Mouse (Mus musculus): ENCODE results near the gene Snca. TPM values are rescaled to one million over a fixed set of nuclear protein-coding genes. Genes with fewer than 3 reads are reported as not detected.

Gene Snca
- polyA plus RNA-seq, 1 experiment = 0.51 TPM

GRCm38 (mm10) chr6:60819272-60819671 lies 10.4 kb downstream of the Snca start:
- Histone ChIP-seq H3K4me1 (ENCODE audit: control insufficient read depth, insufficient read depth, insufficient read length, low read length) (no peaks in the 10 kb centered on the region), H3K4me3 (ENCODE audit: low read depth, low read length) (no peak overlapping the region), H3K27ac (ENCODE audit: insufficient read depth, low read depth, low read length) (no peak overlapping the region), H3K27me3 (ENCODE audit: control insufficient read depth, insufficient read depth, low read length) (no peaks in the 10 kb centered on the region), H3K36me3 (ENCODE audit: control insufficient read depth, insufficient read depth, low read length) (no peaks in the 10 kb centered on the region)
- 87% methylated on average over 1 of the region's 1 CpGs for WGBS
- no peak for TF ChIP-seq CTCF (IDR thresholded peaks at IDR 0.05; ENCODE audit: extremely low read depth, insufficient read length, insufficient replicate concordance, low read depth, low read length)
- TF ChIP-seq POLR2A (IDR thresholded peaks at IDR 0.05; ENCODE audit: low read depth, low read length) = no peak

DNA sequence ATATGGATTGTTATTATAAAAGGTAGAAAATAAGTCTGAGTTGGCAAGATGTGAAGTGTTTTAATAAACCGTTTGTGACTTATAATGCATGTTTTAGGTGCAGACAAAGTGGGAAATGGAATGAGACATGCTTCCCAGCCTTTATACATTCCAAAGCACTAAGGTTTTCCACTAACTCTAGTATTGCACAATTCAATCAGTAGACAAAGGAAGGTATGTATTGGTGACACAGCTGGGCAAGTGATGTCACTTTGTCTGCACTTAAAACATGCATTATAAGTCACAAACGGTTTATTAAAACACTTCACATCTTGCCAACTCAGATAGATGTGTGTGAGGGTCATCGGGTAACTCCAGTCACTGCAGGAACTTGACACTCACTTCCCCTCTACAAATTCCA lies 16.1 kb downstream of the Snca start:
- H3K27ac ChIP-seq (ENCODE audit: insufficient read depth, low read depth, low read length) = no peak overlapping the region
- H3K4me1 ChIP-seq (ENCODE audit: control insufficient read depth, insufficient read depth, insufficient read length, low read length) = no peaks in the 10 kb centered on the region
- TF ChIP-seq CTCF (IDR thresholded peaks at IDR 0.05; ENCODE audit: extremely low read depth, insufficient read length, insufficient replicate concordance, low read depth, low read length) (no peak), POLR2A (IDR thresholded peaks at IDR 0.05; ENCODE audit: low read depth, low read length) (no peak)
- no peak overlapping the region for H3K4me3 ChIP-seq (ENCODE audit: low read depth, low read length)
- WGBS = 69% methylated on average over 3 of the region's 3 CpGs
- no peaks in the 10 kb centered on the region for H3K27me3 ChIP-seq (ENCODE audit: control insufficient read depth, insufficient read depth, low read length)
- H3K36me3 ChIP-seq (ENCODE audit: control insufficient read depth, insufficient read depth, low read length) = no peaks in the 10 kb centered on the region

- 96% methylated on average over 1 of the region's 1 CpGs for WGBS
- no peak overlapping the region for H3K27ac ChIP-seq (ENCODE audit: insufficient read depth, low read depth, low read length)
- H3K27me3 ChIP-seq (ENCODE audit: control insufficient read depth, insufficient read depth, low read length) = no peaks in the 10 kb centered on the region
- H3K4me1 ChIP-seq (ENCODE audit: control insufficient read depth, insufficient read depth, insufficient read length, low read length) = no peaks in the 10 kb centered on the region
- TF ChIP-seq POLR2A (IDR thresholded peaks at IDR 0.05; ENCODE audit: low read depth, low read length) (no peak), CTCF (IDR thresholded peaks at IDR 0.05; ENCODE audit: extremely low read depth, insufficient read length, insufficient replicate concordance, low read depth, low read length) (no peak)
- H3K4me3 ChIP-seq (ENCODE audit: low read depth, low read length) = no peak overlapping the region
- H3K36me3 ChIP-seq (ENCODE audit: control insufficient read depth, insufficient read depth, low read length) = no peaks in the 10 kb centered on the region
Measured at GRCm38 (mm10) chr6:60798266-60798665, 31.4 kb downstream of the Snca start.

DNA sequence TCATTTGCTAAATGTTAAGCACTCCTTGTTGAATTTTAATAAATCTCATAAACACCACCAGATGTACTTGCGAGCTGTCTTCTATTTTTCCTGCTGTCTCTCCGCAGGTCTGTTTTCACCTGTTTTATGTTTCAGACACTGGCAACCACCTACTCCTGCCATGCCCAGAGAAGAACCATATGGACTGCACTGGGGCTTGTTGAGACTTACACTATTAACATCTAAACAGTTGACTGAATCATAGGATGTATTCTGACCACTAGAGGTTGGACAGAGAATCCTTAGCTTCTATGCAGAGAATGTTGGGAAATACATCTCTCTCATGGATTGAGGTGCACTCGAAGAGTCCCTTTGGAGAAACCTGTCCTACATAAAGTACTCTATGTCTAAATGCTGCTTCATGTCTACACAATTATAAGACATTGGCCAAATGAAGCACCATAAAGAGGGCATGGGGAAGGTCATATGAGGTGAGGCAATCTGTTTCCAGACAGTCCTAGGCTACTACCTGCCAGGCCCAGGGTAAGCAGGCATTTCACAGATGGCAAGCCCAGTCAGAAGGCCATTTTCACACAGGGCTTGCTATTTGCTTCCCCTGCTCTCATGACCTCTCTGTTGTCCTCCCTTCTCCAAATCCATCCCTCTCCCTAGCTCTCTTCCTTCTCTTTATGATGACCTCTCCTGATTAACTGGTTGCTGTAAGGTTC lies 35.8 kb downstream of the Snca start:
- Histone ChIP-seq H3K27ac (ENCODE audit: insufficient read depth, low read depth, low read length) (no peak overlapping the region), H3K27me3 (ENCODE audit: control insufficient read depth, insufficient read depth, low read length) (no peaks in the 10 kb centered on the region), H3K4me3 (ENCODE audit: low read depth, low read length) (no peak overlapping the region), H3K4me1 (ENCODE audit: control insufficient read depth, insufficient read depth, insufficient read length, low read length) (no peaks in the 10 kb centered on the region), H3K36me3 (ENCODE audit: control insufficient read depth, insufficient read depth, low read length) (no peaks in the 10 kb centered on the region)
- TF ChIP-seq POLR2A (IDR thresholded peaks at IDR 0.05; ENCODE audit: low read depth, low read length) (no peak), CTCF (IDR thresholded peaks at IDR 0.05; ENCODE audit: extremely low read depth, insufficient read length, insufficient replicate concordance, low read depth, low read length) (no peak)
- WGBS = 81% methylated on average over 3 of the region's 3 CpGs

DNA sequence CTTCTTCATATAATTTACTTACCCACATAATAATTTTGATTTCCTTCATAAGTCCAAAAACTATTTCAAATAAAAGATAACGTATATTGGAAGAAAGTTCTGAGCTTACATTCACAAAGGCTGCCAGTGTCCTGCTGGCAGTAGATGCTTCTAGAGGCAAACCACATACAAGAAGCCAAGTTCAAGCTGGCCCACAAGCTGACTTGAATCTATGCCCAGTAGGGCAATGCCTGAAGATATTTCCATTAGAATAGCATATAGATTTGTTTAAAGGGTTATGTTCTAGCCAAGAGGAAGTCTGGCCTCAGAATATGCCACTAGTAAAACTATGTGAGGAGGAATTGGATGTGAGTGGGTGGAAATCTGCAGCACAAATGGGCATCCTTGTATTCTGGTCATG lies 42.7 kb downstream of the Snca start:
- H3K27ac ChIP-seq (ENCODE audit: insufficient read depth, low read depth, low read length) = no peak overlapping the region
- no peak for TF ChIP-seq CTCF (IDR thresholded peaks at IDR 0.05; ENCODE audit: extremely low read depth, insufficient read length, insufficient replicate concordance, low read depth, low read length)
- no peaks in the 10 kb centered on the region for H3K27me3 ChIP-seq (ENCODE audit: control insufficient read depth, insufficient read depth, low read length)
- no peaks in the 10 kb centered on the region for H3K4me1 ChIP-seq (ENCODE audit: control insufficient read depth, insufficient read depth, insufficient read length, low read length)
- no peaks in the 10 kb centered on the region for H3K36me3 ChIP-seq (ENCODE audit: control insufficient read depth, insufficient read depth, low read length)
- 81% methylated on average over 1 of the region's 1 CpGs for WGBS
- H3K4me3 ChIP-seq (ENCODE audit: low read depth, low read length) = no peak overlapping the region

GRCm38 (mm10) chr6:60771899-60772298 lies 57.8 kb downstream of the Snca start:
- Histone ChIP-seq H3K36me3 (ENCODE audit: control insufficient read depth, insufficient read depth, low read length) (no peaks in the 10 kb centered on the region), H3K4me3 (ENCODE audit: low read depth, low read length) (no peak overlapping the region), H3K27ac (ENCODE audit: insufficient read depth, low read depth, low read length) (no peak overlapping the region), H3K27me3 (ENCODE audit: control insufficient read depth, insufficient read depth, low read length) (no peaks in the 10 kb centered on the region), H3K4me1 (ENCODE audit: control insufficient read depth, insufficient read depth, insufficient read length, low read length) (no peaks in the 10 kb centered on the region)
- 86% methylated on average over 1 of the region's 1 CpGs for WGBS
- TF ChIP-seq POLR2A (IDR thresholded peaks at IDR 0.05; ENCODE audit: low read depth, low read length) (no peak), CTCF (IDR thresholded peaks at IDR 0.05; ENCODE audit: extremely low read depth, insufficient read length, insufficient replicate concordance, low read depth, low read length) (no peak)

GRCm38 (mm10) chr6:60765696-60766095 lies 64.0 kb downstream of the Snca start:
- TF ChIP-seq CTCF (IDR thresholded peaks at IDR 0.05; ENCODE audit: extremely low read depth, insufficient read length, insufficient replicate concordance, low read depth, low read length) (no peak), POLR2A (IDR thresholded peaks at IDR 0.05; ENCODE audit: low read depth, low read length) (no peak)
- 84% methylated on average over 3 of the region's 3 CpGs for WGBS
- Histone ChIP-seq H3K27me3 (ENCODE audit: control insufficient read depth, insufficient read depth, low read length) (no peaks in the 10 kb centered on the region), H3K36me3 (ENCODE audit: control insufficient read depth, insufficient read depth, low read length) (no peaks in the 10 kb centered on the region), H3K4me1 (ENCODE audit: control insufficient read depth, insufficient read depth, insufficient read length, low read length) (no peaks in the 10 kb centered on the region), H3K4me3 (ENCODE audit: low read depth, low read length) (no peak overlapping the region), H3K27ac (ENCODE audit: insufficient read depth, low read depth, low read length) (no peak overlapping the region)

All from small intestine, adult 2 months (tissue).